Mouse (Mus musculus): ENCODE measurements around the gene Sorbs2.
"Not testable (repeated sequence)": the region's sequence is repeated elsewhere in the genome, so short reads cannot be mapped to it uniquely, and the experiment has no call there.

Gene Sorbs2

DNA sequence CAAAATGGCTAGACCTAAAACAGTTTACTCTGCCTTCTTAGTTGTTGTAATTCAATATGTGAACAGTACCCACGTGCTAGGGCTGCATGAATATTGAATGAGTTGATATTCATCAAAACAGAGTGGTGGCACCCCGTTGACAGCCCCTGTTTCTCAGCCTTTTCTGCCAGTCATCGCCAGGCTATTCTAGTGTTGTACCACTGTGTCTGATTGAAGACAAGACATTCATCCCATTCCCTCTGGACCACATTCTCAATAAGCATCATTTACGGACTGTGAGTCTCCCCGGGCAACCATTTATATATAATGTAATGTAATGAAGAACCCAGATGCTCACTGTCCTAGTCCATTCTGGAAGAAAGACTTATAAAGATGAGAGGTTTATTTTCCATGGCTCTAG is 335.7 kb downstream of the Sorbs2 start:
- no peak for DNase-seq (ENCODE audit: low spot score)

- DNase-seq (ENCODE audit: low spot score), result no peak
Observed at GRCm38 (mm10) chr8:45844097-45844885, 336.7 kb downstream of the Sorbs2 start.

- no peak for DNase-seq (ENCODE audit: low spot score)
Observed at GRCm38 (mm10) chr8:45844911-45845481, 337.4 kb downstream of the Sorbs2 start.

DNA sequence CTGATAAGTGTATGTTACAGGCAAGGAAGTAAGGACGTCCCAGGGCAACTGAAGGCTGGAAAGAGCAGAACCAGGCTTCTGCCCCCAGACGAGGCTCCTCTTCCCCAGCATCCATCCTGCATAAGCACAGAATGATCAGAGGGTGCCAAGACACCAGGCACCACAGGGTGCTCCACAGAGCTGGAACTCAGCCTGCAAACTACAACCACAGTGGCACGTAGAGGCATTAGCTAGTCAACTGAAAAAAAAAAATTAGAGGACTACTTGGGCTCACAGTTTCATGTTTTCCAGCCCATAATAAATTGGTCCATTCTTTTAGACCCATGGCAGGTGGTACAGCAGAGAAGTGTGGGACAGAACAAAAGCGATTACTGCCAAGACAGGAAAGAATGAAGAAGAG is 338.3 kb downstream of the Sorbs2 start:
- DNase-seq (ENCODE audit: low spot score), result no peak

- no peak for DNase-seq (ENCODE audit: low spot score)
Observed at GRCm38 (mm10) chr8:45855118-45855517, 347.5 kb downstream of the Sorbs2 start.

DNA sequence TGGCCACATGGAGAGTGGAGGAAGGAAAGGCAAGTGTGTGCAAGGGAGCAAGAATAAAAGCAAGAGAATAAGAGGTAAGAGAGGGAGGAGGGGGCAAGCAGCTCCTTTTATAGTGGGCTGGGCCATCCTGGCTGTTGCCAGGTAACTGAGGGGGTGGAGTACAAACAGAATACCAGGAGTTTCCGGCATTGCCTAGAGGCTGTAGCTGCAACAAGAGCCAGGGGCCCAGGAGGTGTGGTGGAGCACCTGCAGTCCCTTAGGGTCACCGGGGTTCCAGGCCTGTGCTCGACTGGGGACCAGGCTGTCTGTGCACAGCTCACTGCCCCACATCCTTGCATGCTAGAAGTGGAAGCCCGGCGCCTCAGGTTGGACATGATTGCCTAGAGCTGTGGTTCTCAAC is 350.1 kb downstream of the Sorbs2 start:
- peak; percentile 22 for DNase-seq (ENCODE audit: low spot score)

DNA sequence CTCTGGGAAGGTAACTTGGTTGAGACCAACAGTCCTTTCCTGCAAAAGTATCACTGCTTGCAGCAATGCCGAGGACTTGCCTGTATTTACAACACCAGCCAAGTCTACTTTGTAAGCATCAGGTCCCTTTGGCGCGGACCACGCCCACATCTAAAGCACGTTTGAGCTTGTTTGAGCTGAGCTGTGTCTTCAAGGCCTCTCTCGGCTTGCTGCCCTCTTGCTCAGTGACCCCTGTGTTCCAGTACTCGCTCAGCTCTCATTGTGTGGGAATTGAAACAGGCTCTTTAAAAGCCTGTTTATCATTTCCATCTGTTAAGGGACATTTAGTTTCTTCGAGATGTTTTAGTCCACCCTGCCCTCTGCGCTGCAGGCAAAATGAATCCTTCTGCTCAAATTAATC is 350.8 kb downstream of the Sorbs2 start:
- DNase-seq (ENCODE audit: low spot score), result peak; percentile 67

- not testable (repeated sequence) for DNase-seq (ENCODE audit: low spot score)
Observed at GRCm38 (mm10) chr8:45871587-45871986, 364.0 kb downstream of the Sorbs2 start.

DNA sequence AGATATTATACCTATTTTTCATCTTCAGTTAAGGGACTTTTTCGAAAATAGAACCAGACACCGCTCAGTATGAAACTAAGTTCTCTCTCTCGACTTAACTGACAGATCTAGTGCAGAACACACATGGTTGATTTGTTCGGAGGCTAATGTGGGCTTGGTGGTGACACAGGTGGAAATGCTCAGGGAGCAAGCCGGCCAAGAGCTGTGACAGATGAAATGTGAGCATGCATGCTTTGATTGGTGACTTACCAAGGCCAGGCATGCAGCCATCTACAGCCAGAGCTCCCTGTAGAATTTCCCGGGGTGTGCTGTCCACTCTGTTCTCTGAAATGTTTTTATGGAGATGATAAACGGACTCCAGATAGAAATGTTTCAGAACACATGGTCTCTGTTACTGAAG is 364.5 kb downstream of the Sorbs2 start:
- DNase-seq (ENCODE audit: low spot score), result no peak

GRCm38 (mm10) chr8:45874945-45875626 is 367.5 kb downstream of the Sorbs2 start:
- peak; percentile 55 for DNase-seq (ENCODE audit: low spot score)

DNA sequence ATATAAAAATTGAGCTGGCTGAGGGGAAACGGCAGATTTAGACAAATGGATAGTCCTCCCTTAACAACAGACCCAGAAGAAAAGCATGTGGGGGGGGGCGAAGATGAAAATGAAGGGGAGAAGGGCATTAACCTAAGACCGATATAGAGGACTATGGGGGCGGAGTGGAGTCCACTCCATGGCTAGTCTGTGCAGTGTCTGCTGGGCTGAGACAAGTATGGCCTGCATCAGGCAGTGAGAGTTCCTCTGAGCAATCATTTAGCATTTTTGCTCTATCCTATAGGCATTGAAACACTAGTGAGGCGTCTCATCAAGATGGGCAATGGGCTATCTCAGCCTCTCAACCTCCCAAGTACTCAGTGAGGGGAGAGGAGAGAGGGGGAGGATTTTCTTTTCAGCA is 368.8 kb downstream of the Sorbs2 start:
- DNase-seq (ENCODE audit: low spot score), result no peak
